Mouse (Mus musculus) brain, embryonic 14.5 days (tissue): ENCODE measurements around the gene Padi4.

Experiments
- CTCF ChIP-seq: fragments of 200-500 bp; IDR thresholded peaks from 2 replicates; pipeline ENCODE4 v1.5.1; 2012; ENCODE audit warnings: inconsistent platforms, mild to moderate bottlenecking, moderate library complexity, borderline replicate concordance; ENCODE audit not compliant: insufficient read depth, insufficient read length; ENCODE audit errors: extremely low read depth
- POLR2A ChIP-seq: fragments of 200-500 bp; IDR thresholded peaks from 2 replicates; pipeline ENCODE4 v1.6.1; 2012; ENCODE audit warnings: mild to moderate bottlenecking, inconsistent platforms, borderline replicate concordance; ENCODE audit not compliant: poor library complexity, insufficient read depth, insufficient read length, severe bottlenecking; ENCODE audit errors: extremely low read depth

GRCm38 (mm10) chr4:140810458-140811260 is 36.6 kb upstream of the Padi4 start, which contains the start of gene Padi3:
- TF ChIP-seq POLR2A = no peak
- no peak for TF ChIP-seq CTCF
